Mouse (Mus musculus): ENCODE results near the gene Rasgrp2.

Gene Rasgrp2

GRCm38 (mm10) chr19:6408749-6409148 is 9.6 kb downstream of the Rasgrp2 start:
- DNase-seq: peak; percentile 46

DNA sequence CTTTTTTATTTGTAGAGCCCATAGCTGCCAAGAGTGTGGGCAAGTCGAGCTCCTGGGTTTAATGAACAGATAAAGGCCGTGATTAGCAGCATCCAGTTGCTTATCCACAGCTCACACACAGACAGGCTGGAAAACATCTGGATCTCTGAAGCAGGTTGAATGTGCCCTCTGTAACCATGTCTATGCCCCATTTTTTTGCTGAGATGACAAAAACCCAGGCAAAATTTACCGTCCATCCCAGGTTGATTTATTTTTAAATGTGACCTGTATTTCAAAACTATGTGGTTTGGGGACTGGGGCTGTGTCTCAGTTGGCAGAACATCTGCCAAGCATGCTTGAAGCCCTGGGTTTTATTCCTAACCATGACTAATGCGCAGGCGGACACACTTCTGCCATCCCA is 10.0 kb downstream of the Rasgrp2 start:
- no peak for DNase-seq

GRCm38 (mm10) chr19:6409936-6410335 is 10.8 kb downstream of the Rasgrp2 start:
- DNase-seq: no peak

DNA sequence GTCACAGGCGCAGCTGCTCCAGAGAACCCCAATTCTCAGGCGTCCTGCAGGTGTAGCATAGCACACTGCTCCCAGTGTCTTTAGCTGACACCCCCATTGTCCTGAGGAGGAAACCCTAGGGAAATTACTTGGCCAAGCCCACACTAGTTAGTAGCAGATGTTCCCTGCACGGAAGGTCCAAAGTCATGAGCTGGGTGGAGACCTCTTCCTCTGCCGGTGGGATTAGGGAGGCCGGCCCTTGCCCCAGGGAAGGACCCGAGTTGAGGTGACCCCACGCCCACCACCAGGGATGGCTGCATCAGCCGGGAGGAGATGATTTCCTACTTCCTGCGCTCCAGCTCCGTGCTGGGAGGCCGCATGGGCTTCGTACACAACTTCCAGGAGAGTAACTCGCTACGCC is 13.7 kb downstream of the Rasgrp2 start:
- DNase-seq: no peak

- DNase-seq: no peak
These were observed 16.3 kb downstream of the Rasgrp2 start for GRCm38 (mm10) chr19:6415454-6415853.

DNA sequence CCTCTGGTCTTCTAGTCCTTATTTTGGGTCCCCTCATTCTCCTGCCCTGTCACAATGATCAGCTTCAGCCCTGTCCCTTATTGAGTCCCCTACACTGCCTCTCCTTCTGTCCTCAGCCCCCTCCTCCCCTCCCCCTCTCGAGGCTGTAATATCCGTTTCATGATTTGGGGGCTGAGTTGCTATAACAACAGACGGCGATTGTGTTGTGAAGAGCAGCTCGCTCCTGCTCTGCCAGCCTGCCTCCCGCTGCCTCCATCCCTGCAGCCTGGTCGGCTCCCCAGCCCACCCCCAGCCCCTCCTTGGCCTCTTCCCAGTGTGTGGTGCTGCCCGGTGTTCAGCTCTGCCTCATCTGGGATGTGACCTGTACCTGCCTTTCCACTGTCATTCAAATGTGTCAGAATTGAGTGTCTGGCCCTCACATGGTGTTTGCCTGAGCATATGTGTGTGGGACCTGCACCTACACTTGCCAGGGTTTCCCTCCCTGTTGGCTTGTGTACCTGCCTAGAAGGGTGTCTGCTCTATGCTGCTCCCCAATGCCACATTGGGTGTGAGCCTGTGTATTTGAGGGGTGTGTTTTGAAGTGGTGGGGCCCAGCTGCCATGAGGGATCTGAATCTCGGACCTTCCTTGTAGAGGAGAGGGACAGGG is 17.1 kb downstream of the Rasgrp2 start:
- no peak for DNase-seq

- peak; percentile 65 for DNase-seq
These were observed 18.0 kb downstream of the Rasgrp2 start for GRCm38 (mm10) chr19:6416894-6417761.

DNA sequence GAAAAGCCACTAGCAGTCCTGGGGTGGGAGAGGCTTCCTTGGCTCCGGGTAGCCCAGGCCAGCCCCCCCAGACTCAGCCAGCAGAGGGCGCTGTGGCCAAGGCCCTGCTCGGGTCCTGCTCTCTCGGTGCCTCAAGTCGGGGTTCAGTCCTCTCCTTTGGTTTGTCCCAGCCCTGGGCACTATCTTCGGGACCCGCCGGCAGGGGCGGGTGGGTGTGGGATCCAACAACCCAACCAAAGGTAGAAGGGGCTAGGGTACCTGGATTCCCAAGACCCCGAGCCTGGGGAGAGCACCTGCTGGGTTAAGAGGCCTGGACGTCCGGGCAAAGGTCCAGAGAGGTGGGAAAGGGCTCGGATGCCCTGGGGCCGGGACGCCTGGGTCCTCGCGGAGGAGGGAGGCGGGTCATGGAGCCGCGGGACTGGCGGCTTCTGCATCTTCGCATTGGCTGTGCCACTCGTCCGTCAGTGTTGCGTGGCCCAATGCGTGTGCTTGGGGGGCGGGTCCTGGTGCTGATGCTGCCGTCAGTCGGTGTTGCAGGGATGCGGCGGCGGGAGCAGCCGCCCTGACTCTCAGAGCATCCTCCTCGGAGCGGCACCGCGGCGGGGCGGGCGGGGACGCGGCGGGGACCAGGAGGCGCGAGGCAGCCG is 19.2 kb downstream of the Rasgrp2 start, which contains the start of gene Nrxn2:
TSS of gene Nrxn2 (plus strand) at position 499 of the 647 bp plus-strand sequence.
- peak; percentile 97 for DNase-seq

DNA sequence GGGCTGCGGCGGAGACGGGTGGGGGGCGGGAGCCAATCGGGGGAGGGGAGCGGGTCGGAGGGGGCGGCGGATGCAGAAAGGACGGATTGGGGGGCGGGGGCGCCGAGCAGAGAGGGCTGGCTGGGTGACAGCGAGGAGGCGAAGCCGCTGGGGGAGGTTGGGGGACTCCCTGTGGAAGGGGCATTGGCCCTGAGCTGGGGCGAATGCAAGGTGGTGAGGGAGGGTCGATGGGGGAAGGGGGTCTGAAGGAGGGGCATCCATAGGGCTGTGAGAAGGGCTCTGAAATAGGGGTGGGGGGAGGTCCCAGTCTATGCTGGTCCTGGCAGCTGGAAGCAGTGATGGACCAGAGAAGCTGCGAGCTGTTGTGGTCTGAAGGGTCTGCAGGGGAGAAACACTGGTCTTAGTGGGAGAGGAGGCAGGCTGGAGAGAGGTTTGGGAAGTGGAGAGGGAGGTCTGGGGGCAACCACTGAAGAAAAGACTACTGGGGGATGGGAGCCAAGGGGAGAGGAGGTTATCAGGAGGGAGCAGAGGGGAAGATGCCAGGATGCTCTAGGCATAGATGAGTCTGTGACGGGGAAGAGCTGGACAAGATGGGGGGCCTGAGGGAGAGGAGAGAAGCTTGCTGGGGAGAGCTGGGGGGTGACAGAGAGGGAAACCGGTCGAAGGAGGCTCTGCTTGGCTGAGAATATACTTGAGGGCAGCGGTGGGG is 20.0 kb downstream of the Rasgrp2 start:
- DNase-seq: peak; percentile 77

DNA sequence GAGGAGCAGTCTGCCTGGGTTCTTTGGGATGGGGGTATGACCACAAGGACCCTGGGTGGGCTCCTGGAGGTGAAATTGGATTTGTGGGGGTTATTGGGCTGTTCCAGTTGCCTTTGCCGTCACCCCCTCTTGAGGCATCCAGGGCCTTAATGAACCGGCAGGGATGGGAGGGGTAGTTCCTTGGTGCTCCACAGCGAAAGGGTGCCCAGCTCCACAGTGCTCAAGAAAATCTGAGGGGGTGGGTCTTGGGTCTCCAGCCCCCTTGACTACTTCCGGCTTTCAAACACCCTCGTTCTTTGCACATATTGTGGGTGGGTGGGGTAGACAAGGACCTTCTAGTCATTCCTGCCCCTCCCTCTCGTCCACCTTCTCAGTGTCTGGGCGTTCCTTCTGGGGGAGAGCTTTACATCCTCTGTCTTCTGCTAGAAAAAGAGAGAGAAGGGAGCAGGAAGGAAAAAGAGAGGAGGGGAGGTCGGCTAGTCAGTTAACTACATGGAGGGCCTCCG is 20.7 kb downstream of the Rasgrp2 start:
- peak; percentile 62 for DNase-seq

GRCm38 (mm10) chr19:6420481-6421210 is 21.5 kb downstream of the Rasgrp2 start:
- peak; percentile 80 for DNase-seq

DNA sequence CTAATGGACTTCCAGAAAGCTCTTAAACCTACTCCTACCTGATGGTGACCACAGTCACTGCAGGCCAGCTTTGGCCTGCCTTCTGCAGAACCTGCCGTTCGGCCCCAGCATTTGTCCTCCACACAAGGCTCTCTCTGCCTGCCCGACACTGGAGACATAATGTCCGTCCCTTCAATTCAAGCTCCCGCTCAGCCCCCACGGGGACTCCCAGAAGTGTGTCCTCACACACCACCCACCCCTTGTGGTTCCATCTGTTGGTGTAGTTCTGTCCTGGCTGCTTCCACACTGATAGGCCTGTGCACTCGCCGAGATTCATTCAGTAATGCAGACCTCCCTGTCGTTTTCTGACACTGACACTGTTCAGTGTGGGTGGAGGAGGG is 22.1 kb downstream of the Rasgrp2 start:
- peak; percentile 65 for DNase-seq

- DNase-seq: peak; percentile 56
These were observed 22.9 kb downstream of the Rasgrp2 start for GRCm38 (mm10) chr19:6422014-6422413.

DNA sequence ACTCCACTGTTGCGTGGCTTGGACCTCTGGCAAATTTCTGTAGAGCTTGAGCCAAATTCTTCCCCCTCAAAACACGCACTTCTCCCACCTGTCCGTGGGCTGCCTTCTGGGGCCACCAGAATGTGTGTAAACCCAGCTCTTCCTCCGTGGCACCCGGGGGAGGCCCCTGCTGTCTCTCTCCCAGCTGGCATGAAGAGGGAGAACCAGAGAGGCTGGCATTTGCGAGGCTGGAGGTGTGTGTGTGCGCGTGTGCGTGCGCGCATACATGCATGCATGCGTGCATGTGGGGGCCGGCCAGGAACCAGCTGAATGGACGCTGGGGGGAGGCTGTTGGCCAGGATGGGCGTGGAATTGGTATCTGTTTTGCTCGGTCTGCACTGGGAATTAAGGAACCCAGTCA is 24.1 kb downstream of the Rasgrp2 start:
- peak; percentile 63 for DNase-seq

DNA sequence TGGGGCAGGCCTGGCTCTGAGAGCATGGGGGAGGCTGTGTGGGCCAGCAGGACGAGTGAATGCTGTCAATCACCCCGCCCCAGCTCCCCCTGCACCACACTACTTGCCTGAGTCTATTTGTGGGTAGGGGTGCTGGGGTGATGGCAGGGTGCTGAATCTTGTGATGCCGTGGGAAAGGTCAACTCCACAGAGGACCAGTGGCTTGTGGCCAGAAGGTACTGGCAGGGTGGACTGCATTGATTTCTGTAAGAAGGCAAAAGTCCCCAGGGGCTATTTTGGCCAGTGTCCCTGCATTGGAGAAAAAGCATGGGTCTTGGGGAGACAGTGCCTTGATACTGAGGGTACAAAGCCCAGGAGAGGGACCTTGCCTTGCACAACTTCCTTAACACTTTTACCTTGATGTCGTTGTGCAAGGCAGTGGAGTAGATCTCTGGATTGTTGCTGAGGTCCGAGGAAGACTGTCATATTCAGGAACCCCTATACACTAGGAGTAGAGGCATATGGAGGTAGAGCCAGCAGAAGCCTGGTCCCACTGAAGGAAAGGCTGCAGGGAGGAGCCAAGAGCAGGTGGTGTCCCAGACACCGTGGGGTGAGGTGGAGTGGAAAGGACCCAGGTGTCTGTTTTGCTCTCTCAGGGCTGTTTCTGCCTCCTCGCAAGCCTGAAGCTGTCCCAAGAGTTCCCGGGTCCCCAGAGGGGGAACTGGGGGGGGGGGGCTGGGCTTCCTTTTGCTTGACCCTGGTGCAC is 25.2 kb downstream of the Rasgrp2 start:
- peak; percentile 65 for DNase-seq

DNA sequence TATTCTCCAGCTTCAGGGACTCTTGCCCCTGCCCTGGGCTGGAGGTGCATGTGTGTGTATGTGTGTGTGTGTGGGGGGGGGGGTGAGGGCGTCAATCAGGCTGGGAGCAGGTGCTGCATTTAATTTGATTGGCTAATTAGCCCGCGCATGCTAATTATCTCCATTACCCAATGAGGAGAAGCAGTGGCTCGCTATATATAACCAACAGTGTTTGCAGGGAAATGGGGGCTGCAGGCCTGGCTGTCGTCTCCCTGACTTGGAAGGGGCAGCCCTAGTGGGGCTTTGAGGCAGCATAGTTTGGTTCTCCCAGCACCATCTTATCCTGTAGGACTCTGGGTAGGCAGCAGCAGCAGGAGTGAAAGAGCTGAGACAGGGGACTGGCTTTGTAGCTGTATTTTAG is 26.5 kb downstream of the Rasgrp2 start:
- no peak for DNase-seq

- peak; percentile 68 for DNase-seq
These were observed 27.8 kb downstream of the Rasgrp2 start for GRCm38 (mm10) chr19:6426703-6427500.

DNA sequence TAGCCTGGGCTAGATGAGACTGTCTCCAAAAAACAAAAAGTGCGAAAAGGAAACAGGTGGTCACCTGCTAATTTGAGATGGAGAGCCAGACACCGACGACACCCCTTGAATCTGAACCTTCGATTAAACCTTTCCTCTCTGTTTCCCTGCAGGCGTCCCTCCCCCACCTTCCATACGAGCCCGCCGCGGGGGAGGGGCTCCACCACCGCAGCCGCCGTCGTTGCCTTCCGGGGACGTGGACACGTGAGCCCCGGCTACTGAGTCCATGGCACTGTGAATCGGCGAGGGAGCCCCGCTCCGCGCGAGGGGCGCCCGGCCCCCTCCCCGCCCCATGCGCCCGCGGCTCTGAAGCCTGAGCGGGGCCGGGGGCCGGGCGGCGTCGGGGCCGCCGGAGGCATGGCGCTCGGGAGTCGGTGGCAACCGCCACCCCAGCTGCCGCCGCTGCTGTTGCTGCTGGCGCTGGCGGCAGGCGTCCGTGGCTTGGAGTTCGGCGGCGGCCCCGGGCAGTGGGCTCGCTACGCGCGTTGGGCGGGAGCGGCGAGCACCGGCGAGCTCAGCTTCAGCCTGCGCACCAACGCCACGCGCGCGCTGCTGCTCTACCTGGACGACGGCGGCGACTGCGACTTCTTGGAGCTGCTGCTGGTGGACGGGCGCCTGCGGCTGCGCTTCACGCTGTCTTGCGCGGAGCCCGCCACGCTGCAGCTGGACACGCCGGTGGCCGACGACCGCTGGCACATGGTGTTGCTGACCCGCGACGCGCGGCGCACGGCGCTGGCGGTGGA is 28.7 kb downstream of the Rasgrp2 start:
- no peak for DNase-seq

DNA sequence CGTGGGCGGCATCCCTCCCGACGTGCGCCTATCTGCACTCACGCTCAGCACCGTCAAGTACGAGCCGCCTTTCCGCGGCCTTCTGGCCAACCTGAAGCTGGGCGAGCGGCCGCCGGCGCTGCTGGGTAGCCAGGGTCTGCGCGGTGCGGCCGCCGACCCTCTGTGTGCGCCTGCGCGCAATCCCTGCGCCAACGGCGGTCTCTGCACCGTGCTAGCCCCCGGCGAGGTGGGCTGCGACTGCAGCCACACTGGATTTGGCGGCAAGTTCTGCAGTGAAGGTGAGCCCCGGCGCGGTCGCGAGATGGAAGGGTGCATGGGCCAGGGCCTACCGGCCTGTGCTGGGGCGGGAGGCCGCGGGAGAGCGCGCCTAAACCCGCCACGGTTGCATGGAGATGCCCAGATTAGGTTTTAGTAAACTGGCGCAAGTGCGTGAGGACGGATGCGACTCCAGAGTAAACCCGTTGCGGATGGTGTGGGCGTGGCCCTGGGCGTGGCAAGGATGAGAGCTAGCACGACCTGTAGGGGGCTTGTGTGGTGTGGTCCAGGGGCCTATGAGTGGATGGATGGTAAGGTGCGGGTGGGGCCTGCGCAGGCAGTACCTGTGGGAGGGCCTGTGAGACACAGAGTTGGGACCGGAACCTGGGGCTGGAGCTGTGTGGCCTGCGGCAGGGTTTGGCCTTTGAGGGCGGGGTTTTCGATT is 29.5 kb downstream of the Rasgrp2 start:
- DNase-seq: peak; percentile 55
